Mouse (Mus musculus): ENCODE measurements at regions not wholly inside any gene's neighbourhood (a gene's known extent, or its start where the extent isn't known, plus 50 kb on each side); places are given as distances from the start of the nearest gene placed in this dataset.

DNA sequence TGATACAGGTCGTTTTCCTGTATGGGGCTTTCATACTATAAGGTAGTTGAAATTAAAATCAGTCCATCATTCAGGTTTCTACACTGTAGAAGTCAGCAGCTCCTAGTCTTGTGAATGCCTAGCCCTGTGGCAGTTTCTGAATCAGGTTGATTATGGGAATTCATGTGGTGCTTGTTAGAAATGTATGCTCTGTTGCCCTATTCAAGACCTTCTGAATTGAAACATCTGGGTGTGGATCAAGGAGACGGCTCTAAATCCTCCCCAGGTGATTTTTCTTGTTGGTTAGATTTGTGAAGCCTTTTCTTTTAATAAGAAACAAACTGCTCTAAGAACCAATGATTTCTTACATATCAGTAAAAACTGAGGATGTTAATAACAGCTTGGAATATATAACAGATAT lies 177.8 kb upstream of the Rarb start:
- TF ChIP-seq GATA1 (IDR thresholded peaks at IDR 0.05; ENCODE audit: borderline replicate concordance, low read length), result no peak
- TF ChIP-seq FLI1 (IDR thresholded peaks at IDR 0.05; ENCODE audit: low read length), result no peak
